Mouse (Mus musculus): Measurements from ENCODE around the gene Cntn1. TPM values are rescaled to one million over a fixed set of nuclear protein-coding genes. Genes with fewer than 3 reads are reported as not detected.

Cntn1 gene
- polyA plus RNA-seq, 1 experiment: 0.11 TPM

- 84% methylated on average over 4 of the region's 4 CpGs for WGBS
Observed at GRCm38 (mm10) chr15:92048531-92048930, 2.4 kb upstream of the Cntn1 start.

GRCm38 (mm10) chr15:92051353-92052132 lies 578 bp downstream of the Cntn1 start:
- Histone ChIP-seq H3K27ac (ENCODE audit: insufficient read depth, low read depth, low read length) (no peak overlapping the region), H3K27me3 (ENCODE audit: control insufficient read depth, insufficient read depth, low read length) (no peaks in the 10 kb centered on the region), H3K4me3 (ENCODE audit: low read depth, low read length) (peak overlapping the region; percentile 30), H3K36me3 (ENCODE audit: control insufficient read depth, insufficient read depth, low read length) (no peaks in the 10 kb centered on the region), H3K4me1 (ENCODE audit: control insufficient read depth, insufficient read depth, insufficient read length, low read length) (no peaks in the 10 kb centered on the region)
- no peak for TF ChIP-seq CTCF (IDR thresholded peaks at IDR 0.05; ENCODE audit: extremely low read depth, insufficient read length, insufficient replicate concordance, low read depth, low read length)
- no peak for TF ChIP-seq POLR2A (IDR thresholded peaks at IDR 0.05; ENCODE audit: low read depth, low read length)
- 4% methylated on average over 35 of the region's 35 CpGs for WGBS

More at GRCm38 (mm10) chr15:92048531-92048930, 2.4 kb upstream of the Cntn1 start:
- Histone ChIP-seq H3K36me3 (ENCODE audit: control insufficient read depth, insufficient read depth, low read length) (no peaks in the 10 kb centered on the region), H3K4me3 (ENCODE audit: low read depth, low read length) (no peak overlapping the region), H3K27me3 (ENCODE audit: control insufficient read depth, insufficient read depth, low read length) (no peaks in the 10 kb centered on the region), H3K4me1 (ENCODE audit: control insufficient read depth, insufficient read depth, insufficient read length, low read length) (no peaks in the 10 kb centered on the region), H3K27ac (ENCODE audit: insufficient read depth, low read depth, low read length) (no peak overlapping the region)
- TF ChIP-seq CTCF (IDR thresholded peaks at IDR 0.05; ENCODE audit: extremely low read depth, insufficient read length, insufficient replicate concordance, low read depth, low read length): no peak
- no peak for TF ChIP-seq POLR2A (IDR thresholded peaks at IDR 0.05; ENCODE audit: low read depth, low read length)

- H3K4me3 ChIP-seq (ENCODE audit: low read depth, low read length): no peak overlapping the region
- WGBS: 19% methylated on average over 4 of the region's 4 CpGs
Observed at GRCm38 (mm10) chr15:92052133-92052463, 1.1 kb downstream of the Cntn1 start.

GRCm38 (mm10) chr15:92057553-92057952 lies 6.6 kb downstream of the Cntn1 start:
- no peaks in the 10 kb centered on the region for H3K27me3 ChIP-seq (ENCODE audit: control insufficient read depth, insufficient read depth, low read length)
- WGBS: 91% methylated on average over 5 of the region's 5 CpGs
- no peak overlapping the region for H3K27ac ChIP-seq (ENCODE audit: insufficient read depth, low read depth, low read length)
- TF ChIP-seq POLR2A (IDR thresholded peaks at IDR 0.05; ENCODE audit: low read depth, low read length): no peak
- TF ChIP-seq CTCF (IDR thresholded peaks at IDR 0.05; ENCODE audit: extremely low read depth, insufficient read length, insufficient replicate concordance, low read depth, low read length): no peak
- H3K36me3 ChIP-seq (ENCODE audit: control insufficient read depth, insufficient read depth, low read length): no peaks in the 10 kb centered on the region
- no peak overlapping the region for H3K4me3 ChIP-seq (ENCODE audit: low read depth, low read length)
- no peaks in the 10 kb centered on the region for H3K4me1 ChIP-seq (ENCODE audit: control insufficient read depth, insufficient read depth, insufficient read length, low read length)

More at GRCm38 (mm10) chr15:92052133-92052463, 1.1 kb downstream of the Cntn1 start:
- no peak overlapping the region for H3K27ac ChIP-seq (ENCODE audit: insufficient read depth, low read depth, low read length)
- no peaks in the 10 kb centered on the region for H3K36me3 ChIP-seq (ENCODE audit: control insufficient read depth, insufficient read depth, low read length)
- H3K27me3 ChIP-seq (ENCODE audit: control insufficient read depth, insufficient read depth, low read length): no peaks in the 10 kb centered on the region
- TF ChIP-seq CTCF (IDR thresholded peaks at IDR 0.05; ENCODE audit: extremely low read depth, insufficient read length, insufficient replicate concordance, low read depth, low read length) (no peak), POLR2A (IDR thresholded peaks at IDR 0.05; ENCODE audit: low read depth, low read length) (no peak)
- H3K4me1 ChIP-seq (ENCODE audit: control insufficient read depth, insufficient read depth, insufficient read length, low read length): no peaks in the 10 kb centered on the region

- Histone ChIP-seq H3K27ac (ENCODE audit: insufficient read depth, low read depth, low read length) (no peak overlapping the region), H3K4me3 (ENCODE audit: low read depth, low read length) (no peak overlapping the region), H3K36me3 (ENCODE audit: control insufficient read depth, insufficient read depth, low read length) (no peaks in the 10 kb centered on the region), H3K27me3 (ENCODE audit: control insufficient read depth, insufficient read depth, low read length) (no peaks in the 10 kb centered on the region), H3K4me1 (ENCODE audit: control insufficient read depth, insufficient read depth, insufficient read length, low read length) (no peaks in the 10 kb centered on the region)
- WGBS: 68% methylated on average over 3 of the region's 3 CpGs
- TF ChIP-seq POLR2A (IDR thresholded peaks at IDR 0.05; ENCODE audit: low read depth, low read length) (no peak), CTCF (IDR thresholded peaks at IDR 0.05; ENCODE audit: extremely low read depth, insufficient read length, insufficient replicate concordance, low read depth, low read length) (no peak)
Observed at GRCm38 (mm10) chr15:92060986-92061385, 10.0 kb downstream of the Cntn1 start.

GRCm38 (mm10) chr15:92079416-92079815 lies 28.5 kb downstream of the Cntn1 start:
- no peaks in the 10 kb centered on the region for H3K4me1 ChIP-seq (ENCODE audit: control insufficient read depth, insufficient read depth, insufficient read length, low read length)
- no peak for TF ChIP-seq POLR2A (IDR thresholded peaks at IDR 0.05; ENCODE audit: low read depth, low read length)
- 79% methylated on average over 3 of the region's 3 CpGs for whole genome bisulfite sequencing

GRCm38 (mm10) chr15:92085876-92086275 lies 34.9 kb downstream of the Cntn1 start:
- Histone ChIP-seq H3K36me3 (ENCODE audit: control insufficient read depth, insufficient read depth, low read length) (no peaks in the 10 kb centered on the region), H3K4me3 (ENCODE audit: low read depth, low read length) (no peak overlapping the region), H3K27me3 (ENCODE audit: control insufficient read depth, insufficient read depth, low read length) (no peaks in the 10 kb centered on the region), H3K4me1 (ENCODE audit: control insufficient read depth, insufficient read depth, insufficient read length, low read length) (no peaks in the 10 kb centered on the region), H3K27ac (ENCODE audit: insufficient read depth, low read depth, low read length) (no peak overlapping the region)
- WGBS: 73% methylated on average over 1 of the region's 1 CpGs
- no peak for TF ChIP-seq CTCF (IDR thresholded peaks at IDR 0.05; ENCODE audit: extremely low read depth, insufficient read length, insufficient replicate concordance, low read depth, low read length)
- TF ChIP-seq POLR2A (IDR thresholded peaks at IDR 0.05; ENCODE audit: low read depth, low read length): no peak

More at GRCm38 (mm10) chr15:92079416-92079815, 28.5 kb downstream of the Cntn1 start:
- Histone ChIP-seq H3K36me3 (ENCODE audit: control insufficient read depth, insufficient read depth, low read length) (no peaks in the 10 kb centered on the region), H3K27ac (ENCODE audit: insufficient read depth, low read depth, low read length) (no peak overlapping the region), H3K27me3 (ENCODE audit: control insufficient read depth, insufficient read depth, low read length) (no peaks in the 10 kb centered on the region), H3K4me3 (ENCODE audit: low read depth, low read length) (no peak overlapping the region)

All from small intestine, adult 2 months (tissue).